Mouse (Mus musculus) heart, postnatal 0 days (tissue): ENCODE results near the gene Trafd1.

ENCODE experiments used
- CTCF ChIP-seq: IDR thresholded peaks from 2 replicates; pipeline ENCODE4 v1.5.1; 2016; ENCODE audit warnings: antibody characterized with exemption, control low read depth, low read depth
- EP300 ChIP-seq: IDR thresholded peaks from 2 replicates; pipeline ENCODE4 v1.6.1; 2016; ENCODE audit warnings: antibody characterized with exemption, low read depth

DNA sequence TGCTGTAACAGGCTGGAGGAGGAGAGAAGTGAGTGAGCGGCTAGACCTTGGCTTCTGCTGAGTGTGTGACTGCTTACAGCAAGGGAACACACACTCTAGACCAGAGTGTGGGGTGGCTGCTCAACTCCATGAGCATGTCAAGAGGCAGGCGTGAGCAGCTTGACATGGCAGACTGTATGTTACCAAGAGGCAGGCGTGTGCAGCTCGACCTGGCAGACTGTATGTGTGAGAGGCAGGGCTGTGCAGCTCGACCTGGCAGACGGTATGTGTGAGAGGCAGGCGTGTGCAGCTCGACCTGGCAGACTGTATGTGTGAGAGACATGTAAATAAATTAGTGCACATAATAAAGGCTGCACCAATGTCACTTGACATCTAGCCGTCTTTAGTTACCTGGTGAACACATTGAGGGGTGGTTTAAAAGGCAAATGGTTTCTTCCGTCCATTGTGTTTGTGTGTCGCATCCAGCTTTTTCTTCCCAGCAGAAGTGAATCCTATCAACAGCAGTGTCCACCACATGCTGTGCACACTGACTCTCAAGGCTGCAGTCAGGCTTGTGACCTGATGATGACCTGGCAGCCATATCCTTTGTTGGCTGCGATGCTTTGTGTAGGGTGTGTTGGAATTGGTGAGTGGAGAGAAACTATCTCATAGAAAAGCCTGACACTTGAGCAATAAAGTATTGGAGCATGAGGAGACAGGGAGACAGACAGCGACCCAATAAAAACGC lies 59.2 kb downstream of the Trafd1 start:
- TF ChIP-seq EP300 (no peak), CTCF (no peak)
